Mouse (Mus musculus) limb, embryonic 14.5 days (tissue): ENCODE measurements around the gene Hoxd9. TPM values are rescaled to one million over a fixed set of nuclear protein-coding genes. Genes with fewer than 3 reads are reported as not detected.

Experiments used
- ATAC-seq: fragments of 200-750 bp; cut with Nextera tagmentation; 2 replicates; pipeline ENCODE4 v1.8.0; 2017; ENCODE audit warnings: low read depth, moderate number of reproducible peaks, moderate TSS enrichment; ENCODE audit not compliant: low FRiP score
- DNase-seq: peaks from one replicate; pipeline ENCODE4 v3.0.0-alpha.2; 2015; ENCODE audit warnings: low spot score
- H3K27ac ChIP-seq: fragments of 300-500 bp; sonication (generic); replicated peaks from 2 replicates; pipeline ENCODE4 v1.5.1; 2014; ENCODE audit warnings: low read depth, mild to moderate bottlenecking, low read length, moderate library complexity, mixed read lengths
- H3K27me3 ChIP-seq: fragments of 300-500 bp; sonication (generic); 2 replicates; pipeline ENCODE4 v1.6.1; 2014; ENCODE audit warnings: low read length, mixed read lengths; ENCODE audit not compliant: control insufficient read depth, insufficient read depth
- H3K36me3 ChIP-seq: fragments of 300-500 bp; sonication (generic); 2 replicates; pipeline ENCODE4 v1.6.1; 2014; ENCODE audit warnings: mild to moderate bottlenecking, low read length, moderate library complexity, mixed read lengths; ENCODE audit not compliant: control insufficient read depth, insufficient read depth
- H3K4me1 ChIP-seq: fragments of 300-500 bp; sonication (generic); 2 replicates; pipeline ENCODE4 v1.6.1; 2014; ENCODE audit warnings: antibody characterized with exemption, low read length, mixed read lengths; ENCODE audit not compliant: control insufficient read depth, insufficient read depth
- H3K4me2 ChIP-seq: fragments of 300-500 bp; sonication (generic); replicated peaks from 2 replicates; pipeline ENCODE4 v1.6.1; 2014; ENCODE audit warnings: low read depth, mild to moderate bottlenecking, low read length, moderate library complexity; ENCODE audit not compliant: severe bottlenecking
- H3K4me3 ChIP-seq: fragments of 300-500 bp; sonication (generic); replicated peaks from 2 replicates; pipeline ENCODE4 v1.5.1; 2014; ENCODE audit warnings: low read length
- H3K9ac ChIP-seq: fragments of 300-500 bp; sonication (generic); 2 replicates; pipeline ENCODE4 v1.6.1; 2014; ENCODE audit warnings: mild to moderate bottlenecking, low read depth, low read length, moderate library complexity; ENCODE audit not compliant: severe bottlenecking
- H3K9me3 ChIP-seq: fragments of 300-500 bp; sonication (generic); 2 replicates; pipeline ENCODE4 v1.6.1; 2016; ENCODE audit warnings: low read length; ENCODE audit not compliant: control insufficient read depth
- POLR2A ChIP-seq: fragments of 200-500 bp; IDR thresholded peaks from 2 replicates; pipeline ENCODE4 v1.8.0; 2012; ENCODE audit warnings: inconsistent platforms, mild to moderate bottlenecking, moderate library complexity, borderline replicate concordance; ENCODE audit not compliant: insufficient read depth, insufficient read length; ENCODE audit errors: extremely low read depth
- WGBS: fragments of 180-500 bp; shearing (Covaris S2); extraction: QIAGEN DNeasy Blood & Tissue Kit; methylation state at CpG from one replicate; pipeline ENCODE4 v1.1.7; 2014; 5-methylcytosine and 5-hydroxymethylcytosine counted together
- polyA plus RNA-seq, 2 experiments: library from polyadenylated mRNA; depleted of rRNA in 1 of 2; stranded (reverse) in 1 of 2; unstranded in 1 of 2; fragments of >200 nt; fragmentation: Nextera tagmentation in 1 of 2; extraction: Ambion mirVana in 1 of 2; gene quantifications; 2 replicates each; pipeline versions ENCODE4 v1.2.1 to v1.2.3; 2012 to 2014

Gene Hoxd9
- polyA plus RNA-seq, 2 experiments = 8.7 to 19.6 TPM

DNA sequence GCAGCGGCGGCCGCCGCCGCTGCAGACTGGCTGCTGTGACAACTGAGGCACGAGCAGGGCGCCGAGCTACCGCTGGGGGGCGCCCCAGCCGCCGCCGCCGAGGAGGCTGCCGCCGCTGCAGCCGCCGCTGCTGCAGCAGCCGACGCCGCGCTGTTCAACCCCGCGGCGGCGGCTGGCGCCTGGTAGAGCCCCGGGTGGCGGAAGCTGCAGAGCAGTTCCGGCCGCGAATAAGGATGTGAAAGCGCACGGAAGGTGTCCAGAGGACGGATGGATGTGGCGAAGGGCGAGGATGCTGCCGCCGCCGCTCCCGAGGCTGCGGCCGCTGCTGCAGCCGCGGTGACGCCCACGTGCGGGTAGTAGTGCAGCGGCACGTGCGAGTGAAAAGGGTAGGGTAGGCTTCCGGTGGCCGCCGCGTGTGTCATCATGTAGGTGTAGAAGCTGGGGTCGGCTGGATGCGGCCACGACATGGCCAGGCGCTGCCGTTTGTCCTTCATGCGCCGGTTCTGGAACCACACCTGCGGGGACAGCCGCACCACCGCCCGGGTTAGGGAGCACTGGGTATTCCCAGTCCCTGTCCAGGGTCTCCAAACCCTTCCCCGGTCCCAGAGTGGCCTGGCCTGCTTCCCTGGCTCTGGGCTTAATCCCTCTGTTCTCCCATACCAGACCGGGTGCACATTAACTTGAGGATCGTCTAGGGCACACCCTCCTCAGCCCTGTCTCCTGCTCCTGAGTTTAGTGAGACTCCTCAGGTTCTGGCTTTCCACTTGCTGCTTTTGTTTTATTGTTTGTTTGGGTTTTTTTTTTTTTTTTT, 41.5 kb upstream of the Hoxd9 start:
- H3K36me3 ChIP-seq = peaks cover 7% of the 10 kb centered on the region; the same call in 1 of the 2 replicates
- H3K27ac ChIP-seq = peak overlapping the region; percentile 96
- peaks cover 36% of the 10 kb centered on the region for H3K27me3 ChIP-seq
- under 1% methylated on average over 59 of the region's 69 CpGs for WGBS
- peak overlapping the region; percentile 57 for H3K4me2 ChIP-seq
- ATAC-seq = no peak
- no peaks in the 10 kb centered on the region for H3K9me3 ChIP-seq
- TF ChIP-seq POLR2A = no peak
- peaks cover 5% of the 10 kb centered on the region; the same call in 1 of the 2 replicates for H3K4me1 ChIP-seq
- DNase-seq = peak; percentile 44
- H3K4me3 ChIP-seq = peak overlapping the region; percentile 51
- H3K9ac ChIP-seq = peak overlapping the region; percentile 98

DNA sequence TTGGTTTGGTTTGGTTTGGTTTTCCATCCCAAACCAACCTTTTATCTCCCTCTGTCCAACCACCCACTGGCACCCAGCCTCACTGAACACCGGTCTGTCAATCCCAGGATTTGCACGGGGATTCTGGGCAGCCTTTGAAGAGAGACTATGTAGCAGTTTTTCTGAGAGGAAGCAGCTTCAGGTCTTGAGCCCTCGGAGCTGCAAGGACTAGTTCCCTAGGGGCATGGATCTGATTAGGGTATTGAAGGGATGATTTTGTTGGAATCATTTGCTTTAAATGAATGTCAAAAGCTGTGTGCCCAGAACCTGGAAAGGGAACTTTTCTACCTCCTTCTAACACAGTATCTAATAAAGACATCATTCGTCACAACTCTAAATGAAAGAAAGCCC, 40.9 kb upstream of the Hoxd9 start:
- Histone ChIP-seq H3K9me3 (no peaks in the 10 kb centered on the region), H3K4me1 (peaks cover 5% of the 10 kb centered on the region; the same call in 1 of the 2 replicates), H3K4me3 (peak overlapping the region; percentile 51), H3K36me3 (peaks cover 7% of the 10 kb centered on the region; the same call in 1 of the 2 replicates), H3K27ac (peak overlapping the region; percentile 96), H3K9ac (peak overlapping the region; percentile 98), H3K4me2 (peak overlapping the region; percentile 57), H3K27me3 (peaks cover 37% of the 10 kb centered on the region)
- peak; percentile 40 for DNase-seq
- WGBS = 3% methylated on average over 4 of the region's 4 CpGs
- TF ChIP-seq POLR2A = no peak
- ATAC-seq = no peak

DNA sequence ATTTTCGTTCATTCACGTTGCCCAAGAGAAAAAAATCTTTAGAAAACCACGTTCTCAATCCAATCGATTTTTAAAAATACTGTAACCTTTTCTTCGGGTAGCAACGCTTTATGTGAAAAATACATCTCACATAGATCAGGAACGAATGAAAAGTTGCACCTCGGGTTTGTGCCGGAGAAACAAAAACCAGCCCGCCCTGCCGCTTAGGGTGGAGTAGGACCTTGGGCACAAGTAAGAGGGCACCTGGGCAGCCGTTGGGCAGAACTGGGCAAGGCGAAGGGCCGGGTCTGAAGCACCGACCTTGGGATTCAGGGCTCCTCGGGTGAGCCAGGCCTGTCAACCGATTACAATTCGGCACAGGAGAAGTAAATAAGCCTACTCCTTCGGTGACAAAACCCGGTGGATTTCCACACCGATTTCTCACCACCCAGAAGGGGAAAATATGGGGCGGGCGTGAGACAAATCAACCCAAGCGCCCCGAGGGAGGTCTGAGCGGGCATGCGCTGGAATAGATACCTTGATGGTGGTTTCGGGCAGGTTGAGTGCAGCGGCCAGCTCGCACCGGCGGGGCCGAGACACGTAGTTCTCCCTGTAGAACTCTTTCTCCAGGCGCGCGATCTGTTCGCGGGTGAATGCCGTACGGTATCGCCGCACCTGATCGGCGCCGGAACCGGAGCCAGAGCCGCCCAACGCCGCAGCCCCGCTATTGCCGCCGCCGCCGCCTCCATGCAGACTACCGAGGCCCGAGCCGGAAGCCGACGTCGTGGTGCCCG, 40.1 kb upstream of the Hoxd9 start:
- Histone ChIP-seq H3K36me3 (peaks cover 7% of the 10 kb centered on the region; the same call in 1 of the 2 replicates), H3K4me1 (peaks cover 2% of the 10 kb centered on the region; the same call in 1 of the 2 replicates), H3K9me3 (no peaks in the 10 kb centered on the region), H3K27me3 (peaks cover 35% of the 10 kb centered on the region), H3K27ac (peak overlapping the region; percentile 96), H3K4me2 (peak overlapping the region; percentile 57), H3K4me3 (peak overlapping the region; percentile 51), H3K9ac (peak overlapping the region; percentile 98)
- whole genome bisulfite sequencing = 3% methylated on average over 62 of the region's 62 CpGs
- DNase-seq (no peak), ATAC-seq (no peak)
- no peak for TF ChIP-seq POLR2A

DNA sequence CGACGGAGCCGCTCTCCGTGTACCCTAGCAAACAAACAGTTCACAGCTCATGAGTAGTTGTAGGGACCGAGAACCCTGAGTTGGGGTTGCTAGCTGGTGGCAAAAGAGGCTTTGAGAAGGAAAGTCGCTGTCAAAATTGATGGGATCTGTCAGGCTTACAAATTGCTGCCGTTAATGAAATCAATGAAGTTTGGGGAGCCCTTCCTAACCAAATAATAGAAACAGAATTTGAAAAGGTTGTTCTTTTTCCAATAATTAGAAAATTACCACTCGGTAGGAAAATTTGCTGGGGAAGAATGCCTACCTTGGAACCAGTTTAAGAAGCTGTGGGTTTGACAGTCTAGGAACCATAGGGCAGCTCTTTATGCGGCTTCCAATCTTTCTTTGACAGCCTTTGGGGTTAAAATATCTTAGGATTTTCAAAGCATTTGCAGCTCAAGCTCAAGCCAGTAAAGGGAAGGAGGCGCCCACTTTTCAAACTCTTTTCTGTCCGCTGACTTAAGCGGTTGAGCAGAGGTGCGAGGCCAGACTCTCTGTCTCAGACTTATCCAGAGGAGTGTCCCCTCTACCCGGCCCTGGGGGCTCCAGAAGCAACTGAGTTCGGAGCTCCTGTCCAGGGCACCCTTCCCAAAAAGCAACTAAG, 39.4 kb upstream of the Hoxd9 start:
- peaks cover 32% of the 10 kb centered on the region for H3K27me3 ChIP-seq
- H3K9ac ChIP-seq = peak overlapping the region; percentile 98
- no peaks in the 10 kb centered on the region for H3K9me3 ChIP-seq
- peak overlapping the region; percentile 57 for H3K4me2 ChIP-seq
- WGBS = 2% methylated on average over 15 of the region's 15 CpGs
- ATAC-seq (no peak), DNase-seq (no peak)
- peak overlapping the region; percentile 51 for H3K4me3 ChIP-seq
- H3K4me1 ChIP-seq = peaks cover 2% of the 10 kb centered on the region; the same call in 1 of the 2 replicates
- H3K36me3 ChIP-seq = peaks cover 7% of the 10 kb centered on the region; the same call in 1 of the 2 replicates
- no peak for TF ChIP-seq POLR2A
- peak overlapping the region; percentile 96 for H3K27ac ChIP-seq
